Mouse (Mus musculus): Measurements from ENCODE around the gene Abcc2. TPM values are rescaled to one million over a fixed set of nuclear protein-coding genes. Genes with fewer than 3 reads are reported as not detected.

Abcc2 gene
- total RNA-seq (2022), result not detected

- no peak for DNase-seq (ENCODE audit: low spot score)
Measured at GRCm38 (mm10) chr19:43781980-43782379, at the start of gene Abcc2. Gene Abcc2, plus strand, starts transcription at chr19:43782192.

GRCm38 (mm10) chr19:43738409-43738808, 43.6 kb upstream of the Abcc2 start:
- DNase-seq (ENCODE audit: low spot score), result no peak

GRCm38 (mm10) chr19:43743401-43743800, 38.6 kb upstream of the Abcc2 start:
- DNase-seq (ENCODE audit: low spot score), result no peak

- DNase-seq (ENCODE audit: low spot score), result no peak
Measured at GRCm38 (mm10) chr19:43745740-43746139, 36.3 kb upstream of the Abcc2 start.

GRCm38 (mm10) chr19:43747877-43748276, 34.1 kb upstream of the Abcc2 start:
- DNase-seq (ENCODE audit: low spot score), result no peak

- DNase-seq (ENCODE audit: low spot score), result no peak
Measured at GRCm38 (mm10) chr19:43750008-43750407, 32.0 kb upstream of the Abcc2 start.

- peak; percentile 97 for DNase-seq (ENCODE audit: low spot score)
Measured at GRCm38 (mm10) chr19:43752489-43753225, 29.3 kb upstream of the Abcc2 start, which contains the start of the genes Cutc and Cox15. Gene Cutc, plus strand, starts transcription at chr19:43752996. Gene Cox15, minus strand, starts transcription at chr19:43753000.

- peak; percentile 88 for DNase-seq (ENCODE audit: low spot score)
Measured at GRCm38 (mm10) chr19:43753226-43753835, 28.7 kb upstream of the Abcc2 start.

GRCm38 (mm10) chr19:43754237-43754636, 27.8 kb upstream of the Abcc2 start:
- DNase-seq (ENCODE audit: low spot score), result no peak

- DNase-seq (ENCODE audit: low spot score), result no peak
Measured at GRCm38 (mm10) chr19:43754872-43755271, 27.1 kb upstream of the Abcc2 start.

GRCm38 (mm10) chr19:43760504-43760903, 21.5 kb upstream of the Abcc2 start:
- peak; percentile 57 for DNase-seq (ENCODE audit: low spot score)

- no peak for DNase-seq (ENCODE audit: low spot score)
Measured at GRCm38 (mm10) chr19:43761543-43762256, 20.3 kb upstream of the Abcc2 start.

GRCm38 (mm10) chr19:43762410-43762809, 19.6 kb upstream of the Abcc2 start:
- DNase-seq (ENCODE audit: low spot score), result no peak

- DNase-seq (ENCODE audit: low spot score), result no peak
Measured at GRCm38 (mm10) chr19:43766451-43766850, 15.5 kb upstream of the Abcc2 start.

- DNase-seq (ENCODE audit: low spot score), result no peak
Measured at GRCm38 (mm10) chr19:43767549-43768322, 14.3 kb upstream of the Abcc2 start.

GRCm38 (mm10) chr19:43769366-43769960, 12.5 kb upstream of the Abcc2 start:
- no peak for DNase-seq (ENCODE audit: low spot score)

GRCm38 (mm10) chr19:43770584-43770983, 11.4 kb upstream of the Abcc2 start:
- DNase-seq (ENCODE audit: low spot score), result no peak

- DNase-seq (ENCODE audit: low spot score), result no peak
Measured at GRCm38 (mm10) chr19:43771499-43771969, 10.5 kb upstream of the Abcc2 start.

- DNase-seq (ENCODE audit: low spot score), result no peak
Measured at GRCm38 (mm10) chr19:43772311-43772710, 9.7 kb upstream of the Abcc2 start.

- no peak for DNase-seq (ENCODE audit: low spot score)
Measured at GRCm38 (mm10) chr19:43775433-43775832, 6.6 kb upstream of the Abcc2 start.

GRCm38 (mm10) chr19:43776561-43776960, 5.4 kb upstream of the Abcc2 start:
- no peak for DNase-seq (ENCODE audit: low spot score)
